Mouse (Mus musculus) neutrophil, adult 59 days (primary cell): ENCODE data around the gene Mid1. TPM values are rescaled to one million over a fixed set of nuclear protein-coding genes. Genes with fewer than 3 reads are reported as not detected.

Source experiments
- total RNA-seq, 2 experiments: library from RNA; stranded (reverse); gene quantifications; 1 replicate in 1 of 2; 2 replicates in 1 of 2; pipeline ENCODE4 v1.2.4; 2023

Mid1 gene
- total RNA-seq = 10 to 100 TPM; 25.0 to 28.0 TPM

GRCm38 (mm10) chrX:169685131-169685530 lies at the start of gene Mid1:
Gene Mid1 (plus strand): TSS chrX:169685199.

GRCm38 (mm10) chrX:169779535-169779934 lies 94.5 kb downstream of the Mid1 start, which contains the start of gene 4933400A11Rik:
Gene 4933400A11Rik (minus strand): TSS chrX:169779635.

GRCm38 (mm10) chrX:170009016-170009750 lies 324.2 kb downstream of the Mid1 start, which contains the start of gene Gm21887:
Gene Gm21887 (plus strand): TSS chrX:170009659.

Other genes with a start within 250 kb of the Mid1 start
- not detected for gene 4933400A11Rik, start 94.4 kb downstream of the Mid1 start, total RNA-seq